8 mouse cellular contexts compared by ENCODE assay signal in the genomic region with DNA sequence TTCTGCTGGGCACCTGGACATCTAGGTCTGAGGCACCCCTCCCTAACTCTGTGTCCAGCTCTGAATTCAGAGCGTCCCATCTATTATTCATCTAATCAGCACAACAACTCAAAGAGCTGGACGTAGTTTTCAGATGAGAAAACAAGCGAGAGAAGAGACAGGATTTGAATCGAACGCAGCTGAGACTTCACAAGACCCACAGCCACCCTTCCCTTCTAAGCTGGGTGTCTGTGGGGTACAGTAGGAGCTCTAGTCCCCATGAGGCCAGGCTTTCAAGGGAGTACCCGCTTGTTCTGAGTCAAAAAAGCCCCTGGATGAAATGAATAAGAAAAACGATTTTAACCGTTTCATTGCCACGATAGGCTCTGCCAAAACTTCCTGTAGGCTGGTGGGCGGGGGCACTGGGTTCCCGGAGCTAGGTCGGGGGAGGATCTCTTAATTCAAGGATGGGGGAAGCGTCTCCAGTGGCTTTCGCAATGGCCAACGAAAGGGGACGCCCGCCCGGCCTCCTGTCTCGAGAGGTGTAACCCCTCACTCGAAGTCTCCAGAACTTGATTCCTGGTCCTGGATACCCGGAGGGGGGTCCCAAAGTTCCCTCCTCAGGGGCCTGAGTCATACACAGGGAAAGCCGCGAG. TPM values are rescaled to one million over a fixed set of nuclear protein-coding genes. Genes with fewer than 3 reads are reported as not detected.
A peak's percentile ranks its signal among the peaks of the same experiment; 100 is the strongest.
DNase-seq lines count a peak whose midpoint lies in the region; ATAC-seq and TF ChIP-seq lines count a peak whose summit lies in the region.

No protein-coding gene starts in this region.

- H3K9me3 ChIP-seq in embryonic facial prominence, embryonic 10.5 days = no peaks in the 10 kb centered on the region
- H3K9me3 ChIP-seq in intestine, postnatal 0 days (ENCODE audit: control insufficient read depth) = no peaks in the 10 kb centered on the region
- H3K9me3 ChIP-seq in midbrain, embryonic 11.5 days (ENCODE audit: control insufficient read depth, low read length) = no peaks in the 10 kb centered on the region

- no peak for ATAC-seq in intestine, postnatal 0 days
- ATAC-seq in midbrain, embryonic 11.5 days (ENCODE audit: low FRiP score) = no peak

- DNase-seq in testis, postnatal 14 days (ENCODE audit: low spot score) = no peak
- no peak for DNase-seq in embryonic facial prominence, embryonic 10.5 days (ENCODE audit: low spot score)
- DNase-seq in midbrain, embryonic 11.5 days (ENCODE audit: low spot score, missing footprints) = peak; percentile 84
- no peak for DNase-seq in layer of hippocampus, postnatal 14 days (ENCODE audit: low spot score in 2 of 2)
- DNase-seq in frontal cortex, postnatal 25 days (ENCODE audit: low spot score in 2 of 2) = no peak
- DNase-seq in adrenal gland, postnatal 10 days = no peak

- H3K4me3 ChIP-seq in testis, adult 2 months (ENCODE audit: control insufficient read depth, low read depth, low read length) = peak overlapping the region; percentile 90
- peak overlapping the region; percentile 71 for H3K4me3 ChIP-seq in embryonic facial prominence, embryonic 10.5 days
- H3K4me3 ChIP-seq in intestine, postnatal 0 days (ENCODE audit: low read depth, low read length) = peak overlapping the region; percentile 46
- H3K4me3 ChIP-seq in midbrain, embryonic 11.5 days (ENCODE audit: low read depth, low read length) = peak overlapping the region; percentile 44

- H3K27me3 ChIP-seq in testis, adult 2 months (ENCODE audit: control insufficient read depth, insufficient read depth, low read length) = no peaks in the 10 kb centered on the region
- peaks cover 55% of the 10 kb centered on the region for H3K27me3 ChIP-seq in embryonic facial prominence, embryonic 10.5 days (replicated peaks; ENCODE audit: low read depth, poor library complexity, severe bottlenecking)
- no peaks in the 10 kb centered on the region for H3K27me3 ChIP-seq in intestine, postnatal 0 days (replicated peaks; ENCODE audit: control insufficient read depth, insufficient read depth, low read length)
- H3K27me3 ChIP-seq in midbrain, embryonic 11.5 days (ENCODE audit: control insufficient read depth, insufficient read depth, low read length) = peaks cover 13% of the 10 kb centered on the region

- peak overlapping the region; percentile 80 for H3K27ac ChIP-seq in testis, adult 2 months (ENCODE audit: control insufficient read depth, insufficient read depth, low read depth, low read length)
- H3K27ac ChIP-seq in embryonic facial prominence, embryonic 10.5 days (replicated peaks) = peak overlapping the region; percentile 85
- H3K27ac ChIP-seq in intestine, postnatal 0 days (ENCODE audit: low read depth, low read length) = peak overlapping the region; percentile 89
- no peak overlapping the region for H3K27ac ChIP-seq in midbrain, embryonic 11.5 days (ENCODE audit: low read depth, low read length)

- no peaks in the 10 kb centered on the region for H3K36me3 ChIP-seq in testis, adult 2 months (ENCODE audit: control insufficient read depth, insufficient read depth, low read length)
- no peaks in the 10 kb centered on the region for H3K36me3 ChIP-seq in embryonic facial prominence, embryonic 10.5 days (replicated peaks)
- no peaks in the 10 kb centered on the region for H3K36me3 ChIP-seq in intestine, postnatal 0 days (ENCODE audit: control insufficient read depth, insufficient read depth)
- H3K36me3 ChIP-seq in midbrain, embryonic 11.5 days (ENCODE audit: control insufficient read depth, insufficient read depth, low read length) = no peaks in the 10 kb centered on the region

- peak overlapping the region; percentile 96 for H3K4me2 ChIP-seq in intestine, postnatal 0 days (replicated peaks; ENCODE audit: low read depth)
- peak overlapping the region; percentile 95 for H3K4me2 ChIP-seq in midbrain, embryonic 11.5 days

- under 1% methylated on average over 23 of the region's 23 CpGs for WGBS in embryonic facial prominence, embryonic 10.5 days
- 1% methylated on average over 23 of the region's 23 CpGs for WGBS in intestine, postnatal 0 days
- WGBS in midbrain, embryonic 11.5 days = 0% methylated on average over 23 of the region's 23 CpGs

- TF ChIP-seq POLR2A in testis, adult 2 months (IDR thresholded peaks at IDR 0.05; ENCODE audit: control insufficient read depth, low read depth, low read length) = no peak

- peak overlapping the region; percentile 53 for H3K9ac ChIP-seq in intestine, postnatal 0 days (ENCODE audit: low read depth, low read length)
- peak overlapping the region; percentile 64 for H3K9ac ChIP-seq in midbrain, embryonic 11.5 days (ENCODE audit: low read length)

- peaks cover 35% of the 10 kb centered on the region for H3K4me1 ChIP-seq in testis, adult 2 months (ENCODE audit: control insufficient read depth, insufficient read depth, low read length)
- H3K4me1 ChIP-seq in embryonic facial prominence, embryonic 10.5 days = peaks cover 68% of the 10 kb centered on the region
- H3K4me1 ChIP-seq in intestine, postnatal 0 days (replicated peaks; ENCODE audit: control insufficient read depth, insufficient read depth, low read length) = peaks cover 32% of the 10 kb centered on the region
- peaks cover 22% of the 10 kb centered on the region for H3K4me1 ChIP-seq in midbrain, embryonic 11.5 days (ENCODE audit: control insufficient read depth, insufficient read depth, low read length)

- TF ChIP-seq CTCF in testis, adult 2 months (IDR thresholded peaks at IDR 0.05; ENCODE audit: control insufficient read depth, insufficient read depth, insufficient replicate concordance, low read depth, low read length) = no peak
- TF ChIP-seq CTCF in intestine, postnatal 0 days (IDR thresholded peaks at IDR 0.05; ENCODE audit: low read depth) = no peak

RNA-seq across cellular contexts. Expression of a gene that starts 5.2 kb away (rescaled TPM):
- polyA plus RNA-seq in testis, adult 2 months (2012; rRNA removed) = 55.4 and 62.0 TPM in 2 replicates
- polyA plus RNA-seq in embryonic facial prominence, embryonic 10.5 days (2016; fragmentation: Nextera tagmentation; extraction: Ambion mirVana) = 19.5 and 20.0 TPM in 2 replicates
- polyA plus RNA-seq in intestine, postnatal 0 days (2015; fragmentation: Nextera tagmentation; extraction: Ambion mirVana) = 68.6 and 75.4 TPM in 2 replicates
- polyA plus RNA-seq in midbrain, embryonic 11.5 days (2014; fragmentation: Nextera tagmentation; extraction: Ambion mirVana) = 11.4 and 11.8 TPM in 2 replicates
- 1 to 10 TPM; 7.6 to 9.0 TPM for total RNA-seq in layer of hippocampus, postnatal 14 days (2021)
- 1 to 10 TPM; 6.5 to 6.6 TPM for total RNA-seq in adrenal gland, postnatal 10 days (2021)

RNA-seq across cellular contexts. Expression of a gene that starts 6.6 kb away (rescaled TPM):
- 5.7 and 9.3 TPM in 2 replicates for polyA plus RNA-seq in testis, adult 2 months (2012; rRNA removed)
- 6.6 and 6.7 TPM in 2 replicates for polyA plus RNA-seq in embryonic facial prominence, embryonic 10.5 days (2016; fragmentation: Nextera tagmentation; extraction: Ambion mirVana)
- 42.8 and 47.6 TPM in 2 replicates for polyA plus RNA-seq in intestine, postnatal 0 days (2015; fragmentation: Nextera tagmentation; extraction: Ambion mirVana)
- 3.4 and 4.5 TPM in 2 replicates for polyA plus RNA-seq in midbrain, embryonic 11.5 days (2014; fragmentation: Nextera tagmentation; extraction: Ambion mirVana)
- total RNA-seq in layer of hippocampus, postnatal 14 days (2021) = 10 to 100 TPM; 45.5 to 54.7 TPM
- 100 to 1,000 TPM in 1 of 2 experiments, 10 to 100 TPM in 1; 28.7 to 134 TPM for total RNA-seq in adrenal gland, postnatal 10 days (2021)

RNA-seq across cellular contexts. Expression of a gene that starts 15.6 kb away (rescaled TPM):
- polyA plus RNA-seq in testis, adult 2 months (2012; rRNA removed) = 1,424 and 1,585 TPM in 2 replicates
- 147 and 148 TPM in 2 replicates for polyA plus RNA-seq in embryonic facial prominence, embryonic 10.5 days (2016; fragmentation: Nextera tagmentation; extraction: Ambion mirVana)
- polyA plus RNA-seq in intestine, postnatal 0 days (2015; fragmentation: Nextera tagmentation; extraction: Ambion mirVana) = 53.2 and 57.6 TPM in 2 replicates
- polyA plus RNA-seq in midbrain, embryonic 11.5 days (2014; fragmentation: Nextera tagmentation; extraction: Ambion mirVana) = 113 and 121 TPM in 2 replicates
- total RNA-seq in layer of hippocampus, postnatal 14 days (2021) = 10 to 100 TPM; 34.3 to 34.4 TPM
- 10 to 100 TPM; 88.6 to 91.7 TPM for total RNA-seq in adrenal gland, postnatal 10 days (2021)

RNA-seq across cellular contexts. Expression of a gene that starts 15.8 kb away (rescaled TPM):
- 59.6 and 68.5 TPM in 2 replicates for polyA plus RNA-seq in testis, adult 2 months (2012; rRNA removed)
- polyA plus RNA-seq in embryonic facial prominence, embryonic 10.5 days (2016; fragmentation: Nextera tagmentation; extraction: Ambion mirVana) = 1,193 and 1,272 TPM in 2 replicates
- 313 and 319 TPM in 2 replicates for polyA plus RNA-seq in intestine, postnatal 0 days (2015; fragmentation: Nextera tagmentation; extraction: Ambion mirVana)
- 1,298 and 1,349 TPM in 2 replicates for polyA plus RNA-seq in midbrain, embryonic 11.5 days (2014; fragmentation: Nextera tagmentation; extraction: Ambion mirVana)
- total RNA-seq in layer of hippocampus, postnatal 14 days (2021) = 100 to 1,000 TPM; 417 to 431 TPM
- total RNA-seq in adrenal gland, postnatal 10 days (2021) = 100 to 1,000 TPM; 477 to 503 TPM

RNA-seq across cellular contexts. Expression of a gene that starts 15.9 kb away (rescaled TPM):
- polyA plus RNA-seq in testis, adult 2 months (2012; rRNA removed) = 477 and 542 TPM in 2 replicates
- not detected in 2 replicates for polyA plus RNA-seq in embryonic facial prominence, embryonic 10.5 days (2016; fragmentation: Nextera tagmentation; extraction: Ambion mirVana)
- 1.3 and 2.1 TPM in 2 replicates for polyA plus RNA-seq in intestine, postnatal 0 days (2015; fragmentation: Nextera tagmentation; extraction: Ambion mirVana)
- not detected in 2 replicates for polyA plus RNA-seq in midbrain, embryonic 11.5 days (2014; fragmentation: Nextera tagmentation; extraction: Ambion mirVana)
- not detected for total RNA-seq in layer of hippocampus, postnatal 14 days (2021)
- 1 to 10 TPM in 1 of 2 experiments, not detected in 1; 1.1 TPM for total RNA-seq in adrenal gland, postnatal 10 days (2021)
